Mouse (Mus musculus) hindlimb bud, embryonic 11.5 days (tissue): ENCODE measurements around the gene Rps27a.
A peak's percentile ranks its signal among the peaks of the same experiment; 100 is the strongest.
"Not testable (repeated sequence)": the region's sequence is repeated elsewhere in the genome, so short reads cannot be mapped to it uniquely, and the experiment has no call there.

Experiments used
- DNase-seq: peaks from one replicate; pipeline ENCODE4 v3.0.0-alpha.2; 2012; ENCODE audit warnings: low read depth, low spot score; ENCODE audit errors: extremely low spot score

Rps27a gene

GRCm38 (mm10) chr11:29547752-29548503 lies at the start of gene Rps27a, which contains the start of gene Clhc1:
Rps27a (minus strand) TSS chr11:29548109.
Clhc1 (plus strand) TSS chr11:29547950.
- DNase-seq, result peak; percentile 91

DNA sequence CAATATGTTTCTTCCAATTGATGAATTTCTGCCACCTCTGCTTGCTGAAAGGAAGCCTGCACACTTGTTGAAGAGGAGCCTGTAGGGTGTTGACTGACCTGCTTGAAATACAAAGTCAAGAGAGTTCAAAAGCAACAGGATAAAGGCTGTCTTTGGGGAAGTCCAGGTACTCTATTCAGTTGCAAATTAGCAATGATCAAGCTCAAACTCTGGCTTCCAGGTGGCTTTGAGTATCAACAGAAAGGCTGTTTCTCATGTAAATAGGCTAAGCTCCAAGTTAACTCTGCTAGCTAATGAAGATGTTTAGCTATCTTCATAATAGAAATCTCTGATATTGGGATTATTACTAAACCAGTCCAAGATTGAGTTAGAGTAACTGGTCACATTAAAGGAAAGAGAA lies 49.2 kb upstream of the Rps27a start:
- no peak for DNase-seq

DNA sequence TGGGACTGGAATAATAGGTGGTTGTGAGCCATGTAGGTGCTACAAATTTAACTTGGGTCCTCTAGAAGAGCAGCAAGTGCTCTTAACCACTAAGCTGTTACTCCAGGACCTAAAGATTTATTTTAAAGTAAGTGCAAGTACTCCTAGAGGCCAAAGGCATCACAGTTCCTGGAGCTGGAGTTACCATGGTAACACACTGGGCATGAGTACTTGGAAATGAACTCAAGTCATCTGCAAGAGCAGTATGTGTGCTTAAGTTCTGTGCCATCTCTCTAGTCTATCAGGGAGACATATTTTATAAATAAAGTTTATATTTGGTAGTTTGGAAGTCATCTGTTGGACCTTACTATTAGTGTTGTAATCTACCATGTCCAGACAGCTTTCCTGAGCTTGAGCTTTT lies 47.3 kb upstream of the Rps27a start:
- no peak for DNase-seq

- DNase-seq, result no peak
These were observed 31.7 kb upstream of the Rps27a start for GRCm38 (mm10) chr11:29579610-29580009.

DNA sequence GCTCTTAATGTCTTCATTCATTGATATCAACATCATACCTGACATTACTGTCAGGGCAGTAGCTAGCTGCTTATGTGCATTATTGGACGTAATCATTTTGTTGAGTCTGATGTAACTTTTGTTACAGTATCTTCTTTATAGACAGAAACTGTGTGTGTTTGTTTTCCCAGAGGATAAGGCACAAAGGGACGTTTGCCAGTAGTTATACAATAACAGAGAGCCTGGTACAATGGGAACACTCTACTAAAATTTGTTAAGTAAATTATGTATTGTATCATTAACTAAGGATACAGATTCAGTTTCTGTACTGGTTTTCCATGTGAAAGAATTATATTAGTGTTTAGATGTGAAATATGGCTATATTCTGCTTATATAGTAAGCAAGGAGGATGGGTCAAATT lies 24.7 kb upstream of the Rps27a start:
- DNase-seq, result no peak

- no peak for DNase-seq
These were observed 23.6 kb upstream of the Rps27a start for GRCm38 (mm10) chr11:29571536-29571935.

GRCm38 (mm10) chr11:29563406-29563805 lies 15.5 kb upstream of the Rps27a start:
- no peak for DNase-seq

GRCm38 (mm10) chr11:29560990-29561389 lies 13.1 kb upstream of the Rps27a start:
- no peak for DNase-seq

DNA sequence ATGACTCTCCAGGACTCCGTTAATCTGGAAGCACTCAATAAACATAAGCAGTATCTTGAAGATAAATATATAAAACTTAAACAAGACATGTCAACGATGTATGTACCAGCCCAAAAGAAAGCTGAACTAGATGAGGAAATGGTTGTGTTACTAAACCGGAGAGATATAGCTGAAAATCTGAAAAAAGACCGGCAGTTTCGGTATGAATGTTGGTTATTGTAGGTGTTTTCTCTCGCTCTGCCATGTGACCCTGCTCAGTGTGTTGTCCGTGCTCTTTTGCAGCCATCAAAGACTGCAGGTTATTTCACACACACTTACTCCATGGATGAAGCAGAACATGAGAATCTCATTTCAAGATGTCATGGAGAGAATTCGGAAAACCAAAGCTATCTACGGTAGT lies 12.5 kb upstream of the Rps27a start:
- DNase-seq, result no peak

DNA sequence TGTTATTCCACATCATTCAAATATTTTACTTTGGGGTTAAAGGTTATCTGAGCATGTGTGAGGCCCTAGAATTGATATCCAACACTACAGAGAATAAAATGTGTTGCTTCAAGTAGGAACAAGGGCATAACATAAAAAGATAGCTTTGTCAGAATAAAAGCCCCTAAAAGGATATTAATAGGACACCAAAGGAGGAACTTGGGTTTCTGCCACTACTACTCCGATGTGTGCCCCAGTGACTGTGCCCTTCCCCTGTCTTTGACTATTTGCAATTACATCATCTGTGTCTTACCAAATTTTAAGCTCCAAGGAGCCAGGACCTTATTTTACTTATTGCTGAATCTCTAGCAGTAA lies 1.5 kb upstream of the Rps27a start:
- no peak for DNase-seq

GRCm38 (mm10) chr11:29548504-29549424 lies 855 bp upstream of the Rps27a start:
- DNase-seq, result no peak

GRCm38 (mm10) chr11:29547249-29547751 lies 609 bp downstream of the Rps27a start:
- DNase-seq, result no peak

GRCm38 (mm10) chr11:29546762-29547161 lies 1.1 kb downstream of the Rps27a start:
- DNase-seq, result no peak

GRCm38 (mm10) chr11:29546297-29546696 lies 1.6 kb downstream of the Rps27a start:
- DNase-seq, result not testable (repeated sequence)

DNA sequence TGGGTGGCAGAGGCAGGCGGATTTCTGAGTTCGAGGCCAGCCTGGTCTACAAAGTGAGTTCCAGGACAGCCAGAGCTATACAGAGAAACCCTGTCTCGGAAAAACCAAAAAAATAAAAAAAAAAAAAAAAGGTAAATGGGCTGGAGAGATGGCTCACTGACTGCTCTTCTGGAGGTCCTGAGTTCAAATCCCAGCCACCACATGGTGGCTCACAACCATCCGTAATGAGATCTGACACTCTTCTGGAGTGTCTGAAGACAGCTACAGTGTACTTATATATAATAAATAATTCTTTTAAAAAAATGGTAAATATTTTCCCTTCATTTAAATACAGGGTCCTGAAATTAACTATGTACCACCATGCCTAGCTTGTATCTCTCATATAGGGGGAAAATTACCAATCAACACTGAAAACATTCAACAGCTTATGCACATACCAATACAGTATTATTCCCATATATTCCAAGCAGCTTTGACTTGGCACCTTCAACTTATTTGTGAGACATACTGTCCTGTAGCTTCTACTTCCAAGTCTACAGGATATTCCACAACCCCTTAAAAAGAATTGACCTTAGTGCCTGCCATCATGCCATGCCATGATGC lies 2.7 kb downstream of the Rps27a start:
- DNase-seq, result not testable (repeated sequence)

DNA sequence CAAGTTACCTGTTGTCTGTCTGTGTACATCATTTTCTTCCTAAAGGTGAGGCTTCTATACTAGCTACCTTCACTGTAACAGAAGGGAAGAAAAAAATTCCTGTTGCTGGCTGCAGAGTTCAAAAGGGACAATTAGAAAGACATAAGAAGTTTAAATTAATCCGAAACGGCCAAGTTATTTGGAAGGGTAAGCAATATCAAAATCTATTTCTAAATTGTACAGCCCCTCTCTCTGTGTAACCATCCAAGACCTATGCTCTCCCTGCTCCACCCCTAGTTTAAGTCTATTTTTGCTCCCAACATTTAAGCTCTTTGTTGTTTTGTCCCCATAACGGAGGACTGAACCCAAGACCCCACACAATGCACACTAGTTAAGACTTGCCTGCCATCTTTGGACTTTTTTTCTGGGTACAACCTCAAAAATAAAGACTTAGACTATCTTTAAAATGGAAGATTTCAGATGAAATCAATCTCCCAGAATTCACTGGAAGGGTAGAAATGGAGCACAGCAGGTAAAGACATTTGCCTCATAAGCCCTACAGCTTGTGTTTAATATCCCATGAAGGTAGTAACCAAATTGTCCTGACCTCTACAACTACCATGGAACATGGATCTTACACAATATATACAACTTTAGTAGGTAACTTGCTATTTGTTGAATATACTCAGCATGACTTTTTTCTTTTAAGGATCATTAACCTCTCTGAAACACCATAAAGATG lies 3.5 kb downstream of the Rps27a start:
- DNase-seq, result no peak

- no peak for DNase-seq
These were observed 9.7 kb downstream of the Rps27a start for GRCm38 (mm10) chr11:29538201-29538600.

GRCm38 (mm10) chr11:29525988-29526794 lies 21.7 kb downstream of the Rps27a start, which contains the start of gene Mtif2:
Mtif2 (plus strand) TSS chr11:29526408.
- DNase-seq, result peak; percentile 44

GRCm38 (mm10) chr11:29514682-29515412 lies 33.1 kb downstream of the Rps27a start, which contains the start of gene Prorsd1:
Prorsd1 (minus strand) TSS chr11:29515033.
- peak; percentile 52 for DNase-seq
